Mouse (Mus musculus) heart, adult 9 months (tissue): ENCODE data around the gene Pgls.

Experiments used
- DNase-seq, 2 experiments: peaks; one replicate each; pipeline ENCODE4 v3.0.0; 2022; ENCODE audit warnings: low spot score in 2 of 2

The Pgls gene

GRCm38 (mm10) chr8:71637149-71638095 is 45.4 kb downstream of the Pgls start:
- DNase-seq, result no peak

GRCm38 (mm10) chr8:71638321-71638720 is 46.3 kb downstream of the Pgls start:
- no peak for DNase-seq

- DNase-seq, result no peak
Observed at GRCm38 (mm10) chr8:71639318-71639717, 47.3 kb downstream of the Pgls start.

- DNase-seq, result no peak
Observed at GRCm38 (mm10) chr8:71645510-71645909, 53.5 kb downstream of the Pgls start.
